Mouse (Mus musculus) hindbrain, embryonic 11.5 days (tissue): Measurements from ENCODE around the gene Ghrhr. TPM values are rescaled to one million over a fixed set of nuclear protein-coding genes. Genes with fewer than 3 reads are reported as not detected.

Experiments
- ATAC-seq: fragments of 200-750 bp; cut with Nextera tagmentation; 2 replicates; pipeline ENCODE4 v1.8.0; 2017; ENCODE audit warnings: mild to moderate bottlenecking, moderate TSS enrichment, moderate library complexity; ENCODE audit not compliant: low FRiP score
- DNase-seq: peaks from one replicate; pipeline ENCODE4 v3.0.0-alpha.2; 2015; ENCODE audit warnings: low spot score
- H3K27ac ChIP-seq: fragments of 300-500 bp; sonication (generic); 2 replicates; pipeline ENCODE4 v1.5.1; 2014; ENCODE audit warnings: mild to moderate bottlenecking, low read depth, low read length
- H3K27me3 ChIP-seq: fragments of 300-500 bp; sonication (generic); 2 replicates; pipeline ENCODE4 v1.6.1; 2014; ENCODE audit warnings: mild to moderate bottlenecking, low read length, moderate library complexity, mixed read lengths; ENCODE audit not compliant: control insufficient read depth, insufficient read depth
- H3K36me3 ChIP-seq: fragments of 300-500 bp; sonication (generic); 2 replicates; pipeline ENCODE4 v1.6.1; 2014; ENCODE audit warnings: mild to moderate bottlenecking, low read length, moderate library complexity, mixed read lengths; ENCODE audit not compliant: control insufficient read depth, insufficient read depth
- H3K4me1 ChIP-seq: fragments of 300-500 bp; sonication (generic); replicated peaks from 2 replicates; pipeline ENCODE4 v1.6.1; 2014; ENCODE audit warnings: low read length, mixed read lengths; ENCODE audit not compliant: control insufficient read depth, insufficient read depth
- H3K4me2 ChIP-seq: fragments of 300-500 bp; sonication (generic); replicated peaks from 2 replicates; pipeline ENCODE4 v1.6.1; 2014; ENCODE audit warnings: mild to moderate bottlenecking, low read depth, low read length
- H3K4me3 ChIP-seq: fragments of 300-500 bp; sonication (generic); 2 replicates; pipeline ENCODE4 v1.5.1; 2014; ENCODE audit warnings: low read depth, low read length
- H3K9ac ChIP-seq: fragments of 300-500 bp; sonication (generic); 2 replicates; pipeline ENCODE4 v1.6.1; 2014; ENCODE audit warnings: low read depth, low read length
- H3K9me3 ChIP-seq: fragments of 300-500 bp; sonication (generic); 2 replicates; pipeline ENCODE4 v1.6.1; 2016; ENCODE audit warnings: low read length; ENCODE audit not compliant: control insufficient read depth
- WGBS: fragments of 180-500 bp; shearing (Covaris S2); extraction: QIAGEN DNeasy Blood & Tissue Kit; methylation state at CpG from one replicate; pipeline ENCODE4 v1.1.7; 2014; 5-methylcytosine and 5-hydroxymethylcytosine counted together
- polyA plus RNA-seq: library from polyadenylated mRNA; unstranded; fragments of >200 nt; fragmentation: Nextera tagmentation; extraction: Ambion mirVana; gene quantifications from 2 replicates; pipeline ENCODE4 v1.2.1, GENCODE M21; 2014

The Ghrhr gene
- polyA plus RNA-seq, 1 experiment from 2014 or later = not detected

DNA sequence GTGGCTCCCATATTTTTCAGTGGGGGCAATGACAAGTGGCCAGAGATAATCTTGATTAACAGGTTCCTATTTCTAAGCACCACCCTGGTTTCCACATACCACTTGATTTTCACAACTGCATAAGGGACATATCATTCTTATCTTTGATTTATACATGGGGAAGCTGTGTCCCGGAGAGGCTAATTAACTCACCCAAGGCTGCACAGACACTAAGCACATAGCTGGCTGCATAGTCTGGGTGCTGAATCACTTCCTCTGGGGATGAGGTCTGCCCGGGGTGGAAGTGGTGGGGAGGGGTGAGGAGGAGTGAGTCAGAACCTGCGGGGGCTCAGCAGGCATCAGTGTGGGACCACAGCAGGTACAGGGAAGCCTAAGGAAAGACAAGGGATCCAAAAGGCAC is 61.8 kb downstream of the Ghrhr start:
- H3K9ac ChIP-seq = no peak overlapping the region
- no peak for DNase-seq
- no peak for ATAC-seq
- WGBS = 62% methylated on average over 3 of the region's 3 CpGs
- H3K27ac ChIP-seq = no peak overlapping the region
- no peaks in the 10 kb centered on the region for H3K27me3 ChIP-seq
- peaks cover 12% of the 10 kb centered on the region; the same call in 1 of the 2 replicates for H3K4me1 ChIP-seq
- H3K4me3 ChIP-seq = no peak overlapping the region
- no peaks in the 10 kb centered on the region for H3K36me3 ChIP-seq
- H3K9me3 ChIP-seq = no peaks in the 10 kb centered on the region
- H3K4me2 ChIP-seq = no peak overlapping the region

Other genes starting within 250 kb of the Ghrhr start
- 0.15 and 0.31 TPM in 2 replicates for gene Crhr2, start 243.3 kb upstream of the Ghrhr start, polyA plus RNA-seq
- gene Inmt, start 201.3 kb upstream of the Ghrhr start, polyA plus RNA-seq = 0.28 TPM in 1 of 2 replicates, not detected in the other
- 11.9 and 12.6 TPM in 2 replicates for gene Mindy4, start 172.9 kb upstream of the Ghrhr start, polyA plus RNA-seq
- 0.46 and 0.56 TPM in 2 replicates for gene Aqp1, start 39.9 kb upstream of the Ghrhr start, polyA plus RNA-seq
- gene Adcyap1r1, start 75.7 kb downstream of the Ghrhr start, polyA plus RNA-seq = 21.1 and 21.6 TPM in 2 replicates